Comparison of ENCODE assay signal across 11 mouse cellular contexts in genomic region chr4:105910666-105911065, GRCm38 (mm10).
"Had no signal": no experiment of that assay in that cellular context is flagged by ENCODE, and none has a peak within 500 bp of the region (broad histone marks: within the 10 kb centered on the region; RNA-seq: fewer than 3 reads in every experiment).

No protein-coding gene starts in this region.

- H3K4me1 ChIP-seq: hindbrain, embryonic 15.5 days; midbrain, embryonic 10.5 days had no signal

- H3K27ac ChIP-seq: hindbrain, embryonic 15.5 days; liver, embryonic 14.5 days; midbrain, embryonic 10.5 days; neural tube, embryonic 12.5 days had no signal

- H3K27me3 ChIP-seq: hindbrain, embryonic 15.5 days; neural tube, embryonic 12.5 days had no signal

- DNase-seq: kidney, adult 2 months; midbrain, embryonic 14.5 days; right cerebral cortex, postnatal 4 days; spleen, adult 18-20 months; thymus, postnatal 36 days had no signal

- H3K9me3 ChIP-seq: hindbrain, embryonic 15.5 days; midbrain, embryonic 10.5 days; neural tube, embryonic 12.5 days had no signal

- ATAC-seq: intestine, embryonic 16.5 days had no signal

- H3K4me3 ChIP-seq: hindbrain, embryonic 15.5 days; midbrain, embryonic 10.5 days; myocyte; neural tube, embryonic 12.5 days had no signal

- H3K36me3 ChIP-seq: hindbrain, embryonic 15.5 days; midbrain, embryonic 10.5 days; neural tube, embryonic 12.5 days had no signal

- H3K4me2 ChIP-seq: hindbrain, embryonic 15.5 days; neural tube, embryonic 12.5 days had no signal

- H3K9ac ChIP-seq: hindbrain, embryonic 15.5 days; liver, embryonic 14.5 days; neural tube, embryonic 12.5 days had no signal
